Mouse (Mus musculus): Measurements from ENCODE around the gene Hk2. TPM values are rescaled to one million over a fixed set of nuclear protein-coding genes. Genes with fewer than 3 reads are reported as not detected.

Gene Hk2
- polyA plus RNA-seq, 1 experiment from 2014 or later, result 19.2 TPM

- ATAC-seq (ENCODE audit: insufficient number of reproducible peaks, insufficient read depth, low FRiP score, low TSS enrichment, low read depth), result no peak
- Histone ChIP-seq H3K4me1 (replicated peaks) (peaks cover 11% of the 10 kb centered on the region; the same call in 1 of the 2 replicates), H3K9ac (replicated peaks) (no peak overlapping the region), H3K9me3 (no peaks in the 10 kb centered on the region), H3K4me2 (no peak overlapping the region), H3K27ac (no peak overlapping the region), H3K36me3 (no peaks in the 10 kb centered on the region), H3K27me3 (peaks cover 4% of the 10 kb centered on the region), H3K4me3 (replicated peaks) (no peak overlapping the region)
- WGBS, result 87% methylated on average over 3 of the region's 3 CpGs
Observed at GRCm38 (mm10) chr6:82770286-82770685, 4.0 kb downstream of the Hk2 start.

- 69% methylated on average over 4 of the region's 5 CpGs for WGBS
- Histone ChIP-seq H3K4me2 (no peak overlapping the region), H3K9me3 (no peaks in the 10 kb centered on the region), H3K4me1 (replicated peaks) (peaks cover 8% of the 10 kb centered on the region; the same call in 1 of the 2 replicates), H3K9ac (replicated peaks) (no peak overlapping the region), H3K4me3 (replicated peaks) (no peak overlapping the region), H3K27me3 (no peaks in the 10 kb centered on the region), H3K36me3 (no peaks in the 10 kb centered on the region), H3K27ac (no peak overlapping the region)
- ATAC-seq (ENCODE audit: insufficient number of reproducible peaks, insufficient read depth, low FRiP score, low TSS enrichment, low read depth), result no peak
Observed at GRCm38 (mm10) chr6:82769704-82770103, 4.5 kb downstream of the Hk2 start.

- no peaks in the 10 kb centered on the region for H3K27me3 ChIP-seq
- H3K36me3 ChIP-seq, result no peaks in the 10 kb centered on the region
- H3K9ac ChIP-seq (replicated peaks), result no peak overlapping the region
- no peaks in the 10 kb centered on the region for H3K9me3 ChIP-seq
- peaks cover 7% of the 10 kb centered on the region; the same call in 1 of the 2 replicates for H3K4me1 ChIP-seq (replicated peaks)
- H3K4me2 ChIP-seq, result no peak overlapping the region
- no peak for ATAC-seq (ENCODE audit: insufficient number of reproducible peaks, insufficient read depth, low FRiP score, low TSS enrichment, low read depth)
- no peak overlapping the region for H3K4me3 ChIP-seq (replicated peaks)
- H3K27ac ChIP-seq, result no peak overlapping the region
- WGBS, result 86% methylated on average over 12 of the region's 12 CpGs
Observed at GRCm38 (mm10) chr6:82767734-82768586, 6.3 kb downstream of the Hk2 start.

GRCm38 (mm10) chr6:82766636-82767035, 7.6 kb downstream of the Hk2 start:
- ATAC-seq (ENCODE audit: insufficient number of reproducible peaks, insufficient read depth, low FRiP score, low TSS enrichment, low read depth), result no peak
- Histone ChIP-seq H3K27me3 (no peaks in the 10 kb centered on the region), H3K4me1 (replicated peaks) (peaks cover 7% of the 10 kb centered on the region; the same call in 1 of the 2 replicates), H3K27ac (no peak overlapping the region), H3K4me2 (no peak overlapping the region), H3K9me3 (no peaks in the 10 kb centered on the region), H3K36me3 (no peaks in the 10 kb centered on the region), H3K4me3 (replicated peaks) (no peak overlapping the region), H3K9ac (replicated peaks) (no peak overlapping the region)
- 76% methylated on average over 4 of the region's 4 CpGs for WGBS

- 0 out of 2 replicates have a peak, but pooled peaks cover 7% of the 10 kb centered on the region for H3K4me1 ChIP-seq (replicated peaks)
- H3K27me3 ChIP-seq, result no peaks in the 10 kb centered on the region
- no peaks in the 10 kb centered on the region for H3K9me3 ChIP-seq
- no peak overlapping the region for H3K9ac ChIP-seq (replicated peaks)
- no peaks in the 10 kb centered on the region for H3K36me3 ChIP-seq
- no peak overlapping the region for H3K4me3 ChIP-seq (replicated peaks)
- H3K27ac ChIP-seq, result no peak overlapping the region
- WGBS, result 96% methylated on average over 2 of the region's 2 CpGs
- H3K4me2 ChIP-seq, result no peak overlapping the region
- no peak for ATAC-seq (ENCODE audit: insufficient number of reproducible peaks, insufficient read depth, low FRiP score, low TSS enrichment, low read depth)
Observed at GRCm38 (mm10) chr6:82765261-82765660, 9.0 kb downstream of the Hk2 start.

GRCm38 (mm10) chr6:82763871-82764503, 10.3 kb downstream of the Hk2 start:
- no peak overlapping the region for H3K9ac ChIP-seq (replicated peaks)
- H3K27me3 ChIP-seq, result no peaks in the 10 kb centered on the region
- H3K27ac ChIP-seq, result no peak overlapping the region
- no peak overlapping the region for H3K4me2 ChIP-seq
- ATAC-seq (ENCODE audit: insufficient number of reproducible peaks, insufficient read depth, low FRiP score, low TSS enrichment, low read depth), result no peak
- H3K36me3 ChIP-seq, result peaks cover 11% of the 10 kb centered on the region; the same call in 1 of the 2 replicates
- H3K4me1 ChIP-seq (replicated peaks), result no peaks in the 10 kb centered on the region
- WGBS, result 51% methylated on average over 9 of the region's 9 CpGs
- no peaks in the 10 kb centered on the region for H3K9me3 ChIP-seq
- no peak overlapping the region for H3K4me3 ChIP-seq (replicated peaks)

GRCm38 (mm10) chr6:82762728-82763127, 11.5 kb downstream of the Hk2 start:
- ATAC-seq (ENCODE audit: insufficient number of reproducible peaks, insufficient read depth, low FRiP score, low TSS enrichment, low read depth), result no peak
- H3K9me3 ChIP-seq, result no peaks in the 10 kb centered on the region
- H3K4me3 ChIP-seq (replicated peaks), result no peak overlapping the region
- H3K36me3 ChIP-seq, result peaks cover 16% of the 10 kb centered on the region
- H3K4me1 ChIP-seq (replicated peaks), result no peaks in the 10 kb centered on the region
- no peaks in the 10 kb centered on the region for H3K27me3 ChIP-seq
- H3K9ac ChIP-seq (replicated peaks), result no peak overlapping the region
- WGBS, result 81% methylated on average over 2 of the region's 2 CpGs
- no peak overlapping the region for H3K4me2 ChIP-seq
- H3K27ac ChIP-seq, result no peak overlapping the region

GRCm38 (mm10) chr6:82760749-82761357, 13.4 kb downstream of the Hk2 start:
- peaks cover 22% of the 10 kb centered on the region for H3K36me3 ChIP-seq
- no peak for ATAC-seq (ENCODE audit: insufficient number of reproducible peaks, insufficient read depth, low FRiP score, low TSS enrichment, low read depth)
- H3K27me3 ChIP-seq, result no peaks in the 10 kb centered on the region
- no peak overlapping the region for H3K4me3 ChIP-seq (replicated peaks)
- no peaks in the 10 kb centered on the region for H3K4me1 ChIP-seq (replicated peaks)
- H3K27ac ChIP-seq, result no peak overlapping the region
- no peak overlapping the region for H3K9ac ChIP-seq (replicated peaks)
- no peaks in the 10 kb centered on the region for H3K9me3 ChIP-seq
- WGBS, result 77% methylated on average over 3 of the region's 3 CpGs
- no peak overlapping the region for H3K4me2 ChIP-seq

- no peaks in the 10 kb centered on the region for H3K4me1 ChIP-seq (replicated peaks)
- H3K9ac ChIP-seq (replicated peaks), result no peak overlapping the region
- H3K27me3 ChIP-seq, result no peaks in the 10 kb centered on the region
- H3K9me3 ChIP-seq, result no peaks in the 10 kb centered on the region
- H3K27ac ChIP-seq, result no peak overlapping the region
- H3K4me3 ChIP-seq (replicated peaks), result no peak overlapping the region
- WGBS, result 86% methylated on average over 5 of the region's 5 CpGs
- peaks cover 22% of the 10 kb centered on the region for H3K36me3 ChIP-seq
- no peak overlapping the region for H3K4me2 ChIP-seq
- ATAC-seq (ENCODE audit: insufficient number of reproducible peaks, insufficient read depth, low FRiP score, low TSS enrichment, low read depth), result no peak
Observed at GRCm38 (mm10) chr6:82759241-82759640, 15.0 kb downstream of the Hk2 start.

- Histone ChIP-seq H3K4me3 (replicated peaks) (no peak overlapping the region), H3K9ac (replicated peaks) (no peak overlapping the region), H3K4me2 (no peak overlapping the region), H3K27ac (no peak overlapping the region), H3K36me3 (peaks cover 22% of the 10 kb centered on the region), H3K4me1 (replicated peaks) (no peaks in the 10 kb centered on the region), H3K9me3 (no peaks in the 10 kb centered on the region), H3K27me3 (no peaks in the 10 kb centered on the region)
- no peak for ATAC-seq (ENCODE audit: insufficient number of reproducible peaks, insufficient read depth, low FRiP score, low TSS enrichment, low read depth)
- 84% methylated on average over 9 of the region's 9 CpGs for WGBS
Observed at GRCm38 (mm10) chr6:82756799-82757210, 17.4 kb downstream of the Hk2 start.

GRCm38 (mm10) chr6:82756216-82756615, 18.0 kb downstream of the Hk2 start:
- Histone ChIP-seq H3K27me3 (no peaks in the 10 kb centered on the region), H3K4me1 (replicated peaks) (no peaks in the 10 kb centered on the region), H3K27ac (no peak overlapping the region), H3K9me3 (no peaks in the 10 kb centered on the region), H3K4me3 (replicated peaks) (no peak overlapping the region), H3K36me3 (peaks cover 22% of the 10 kb centered on the region), H3K9ac (replicated peaks) (no peak overlapping the region), H3K4me2 (no peak overlapping the region)
- ATAC-seq (ENCODE audit: insufficient number of reproducible peaks, insufficient read depth, low FRiP score, low TSS enrichment, low read depth), result no peak
- WGBS, result 94% methylated on average over 7 of the region's 7 CpGs

Data from limb, embryonic 12.5 days (tissue).